Mouse (Mus musculus): ENCODE data around the gene Car9.

The Car9 gene

DNA sequence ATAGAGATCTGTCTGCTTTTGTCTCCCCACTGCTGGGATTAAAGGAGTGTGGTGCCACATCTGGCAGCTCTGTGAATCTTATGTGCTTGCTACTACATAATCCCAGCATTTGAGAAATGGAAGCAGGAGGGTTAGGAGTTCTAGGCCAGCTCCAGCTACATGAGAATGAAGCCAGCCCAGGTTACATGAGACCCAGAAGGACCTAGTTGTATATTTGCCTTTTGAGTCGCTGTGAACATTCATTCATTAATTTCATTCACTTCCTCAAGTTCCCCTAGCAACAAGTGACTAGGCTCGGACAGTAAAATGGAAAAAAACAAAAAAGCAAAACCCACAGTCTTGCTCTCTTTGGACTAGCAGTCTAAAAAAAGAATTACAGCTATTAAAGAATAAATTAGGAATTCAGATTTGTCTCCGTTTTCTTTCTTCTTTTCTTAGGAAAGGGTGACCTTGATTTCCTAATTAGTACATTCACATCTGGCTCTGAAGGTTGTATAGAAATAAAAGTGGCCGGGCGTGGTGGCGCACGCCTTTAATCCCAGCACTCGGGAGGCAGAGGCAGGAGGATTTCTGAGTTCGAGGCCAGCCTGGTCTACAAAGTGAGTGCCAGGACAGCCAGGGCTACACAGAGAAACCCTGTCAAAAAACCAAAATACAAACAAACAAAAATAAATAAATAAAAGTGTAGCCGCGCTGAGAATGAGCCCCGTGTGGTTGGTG, 14.5 kb upstream of the Car9 start:
- in situ Hi-C loops (cut with MboI; ENCODE audit: unreplicated experiment in 2 of 2) = no loop called here

- in situ Hi-C loops (cut with MboI; ENCODE audit: unreplicated experiment in 2 of 2) = no loop called here
Observed at GRCm38 (mm10) chr4:43492821-43493185, 14.0 kb upstream of the Car9 start, which contains the start of gene Ccdc107. Ccdc107 (plus strand) TSS chr4:43492900.

- in situ Hi-C loops (cut with MboI; ENCODE audit: unreplicated experiment in 2 of 2) = no loop called here
Observed at GRCm38 (mm10) chr4:43493186-43493845, 13.4 kb upstream of the Car9 start.

DNA sequence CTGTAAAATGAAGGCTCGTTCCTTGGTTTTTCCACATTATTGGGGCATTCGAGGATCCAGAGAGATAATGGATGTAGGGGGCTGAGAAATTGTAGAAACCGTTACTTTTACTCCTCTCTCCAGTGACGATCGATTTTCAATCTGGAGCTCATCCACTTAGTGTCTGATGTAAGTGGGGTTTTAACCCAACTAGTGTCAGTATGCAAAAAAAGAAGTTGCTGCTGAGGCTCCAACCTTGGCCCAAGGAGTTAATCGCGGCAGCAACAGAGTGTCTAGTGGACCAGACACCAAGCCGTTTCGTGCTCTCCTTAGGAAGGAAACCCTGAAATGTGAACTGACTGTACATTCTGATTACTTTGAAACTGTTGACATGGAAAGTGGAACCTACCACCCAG, 12.9 kb upstream of the Car9 start:
- in situ Hi-C loops (cut with MboI; ENCODE audit: unreplicated experiment in 2 of 2) = no loop called here

DNA sequence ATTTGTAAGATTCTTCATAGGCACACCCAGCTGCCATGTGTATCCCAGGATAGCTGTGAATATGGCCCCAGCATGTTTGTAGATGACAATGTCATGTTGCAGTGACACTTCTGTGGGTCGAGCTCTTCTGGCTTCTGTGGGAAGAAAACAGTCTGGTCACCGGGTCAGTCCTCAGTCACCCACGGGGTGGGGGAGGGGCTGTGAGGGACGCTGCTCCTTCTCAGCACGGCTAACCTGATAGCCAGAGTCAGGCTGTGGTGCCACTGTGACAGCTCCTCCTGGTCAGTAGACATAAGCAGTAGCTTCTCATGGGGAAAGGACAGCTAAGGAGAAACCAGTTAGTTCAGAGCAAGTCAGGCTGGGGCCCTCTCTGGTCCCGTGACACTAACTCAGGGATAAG, 10.2 kb upstream of the Car9 start:
- in situ Hi-C loops (cut with MboI; ENCODE audit: unreplicated experiment in 2 of 2) = no loop called here

GRCm38 (mm10) chr4:43497405-43497804, 9.4 kb upstream of the Car9 start:
- in situ Hi-C loops (cut with MboI; ENCODE audit: unreplicated experiment in 2 of 2) = no loop called here

DNA sequence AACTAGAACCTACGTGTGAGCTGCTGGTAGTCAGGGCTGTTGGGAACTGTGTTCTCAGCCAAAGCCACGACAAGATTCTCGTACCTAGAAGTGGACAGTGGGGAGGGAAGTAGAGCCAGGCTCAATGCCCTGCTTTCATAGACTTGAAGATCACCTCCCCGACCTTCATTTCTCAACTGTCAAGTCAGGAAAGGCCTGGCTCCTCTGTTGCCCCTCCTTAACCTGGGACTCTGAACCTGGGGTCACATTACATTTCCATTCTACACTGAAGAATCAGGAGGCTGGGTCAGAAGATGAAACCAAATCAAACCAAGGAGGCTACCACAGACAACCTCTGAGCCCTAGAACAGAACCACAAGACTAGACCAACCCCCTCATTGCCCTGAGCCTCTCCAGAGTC, 8.8 kb upstream of the Car9 start:
- in situ Hi-C loops (cut with MboI; ENCODE audit: unreplicated experiment in 2 of 2) = no loop called here

DNA sequence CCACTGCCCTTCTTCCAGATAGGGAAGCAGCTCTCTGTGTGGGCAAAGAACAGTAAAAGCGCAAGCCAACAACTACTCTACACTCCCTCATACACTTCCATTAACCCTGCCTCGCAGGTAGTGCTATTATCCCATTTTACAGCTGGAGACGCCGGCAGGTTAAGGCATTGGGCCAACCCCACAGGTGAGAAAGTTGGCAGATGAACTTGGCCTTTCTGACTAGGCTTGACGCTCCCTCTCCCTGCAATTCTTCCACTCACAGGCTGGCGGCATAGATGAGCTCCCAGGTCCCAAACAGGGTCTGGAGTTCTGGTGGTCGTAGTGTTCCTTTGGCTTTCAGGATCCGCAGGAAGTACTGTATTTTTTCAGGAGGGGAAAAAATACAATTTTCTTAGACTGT, 7.8 kb upstream of the Car9 start:
- in situ Hi-C loops (cut with MboI; ENCODE audit: unreplicated experiment in 2 of 2) = no loop called here

GRCm38 (mm10) chr4:43499407-43500333, 7.1 kb upstream of the Car9 start, which contains the start of gene Arhgef39:
Arhgef39 (minus strand) TSS chr4:43499695.
- in situ Hi-C loops (cut with MboI; ENCODE audit: unreplicated experiment in 2 of 2) = no loop called here

GRCm38 (mm10) chr4:43503041-43503440, 3.7 kb upstream of the Car9 start:
- in situ Hi-C loops (cut with MboI; ENCODE audit: unreplicated experiment in 2 of 2) = no loop called here

- in situ Hi-C loops (cut with MboI; ENCODE audit: unreplicated experiment in 2 of 2) = no loop called here
Observed at GRCm38 (mm10) chr4:43503506-43503905, 3.3 kb upstream of the Car9 start.

GRCm38 (mm10) chr4:43504269-43504668, 2.5 kb upstream of the Car9 start:
- in situ Hi-C loops (cut with MboI; ENCODE audit: unreplicated experiment in 2 of 2) = no loop called here

- in situ Hi-C loops (cut with MboI; ENCODE audit: unreplicated experiment in 2 of 2) = no loop called here
Observed at GRCm38 (mm10) chr4:43506074-43506473, 692 bp upstream of the Car9 start.

GRCm38 (mm10) chr4:43507938-43508665, 1.3 kb downstream of the Car9 start:
- in situ Hi-C loops (cut with MboI; ENCODE audit: unreplicated experiment in 2 of 2) = no loop called here

- in situ Hi-C loops (cut with MboI; ENCODE audit: unreplicated experiment in 2 of 2) = no loop called here
Observed at GRCm38 (mm10) chr4:43508666-43508997, 1.9 kb downstream of the Car9 start.

DNA sequence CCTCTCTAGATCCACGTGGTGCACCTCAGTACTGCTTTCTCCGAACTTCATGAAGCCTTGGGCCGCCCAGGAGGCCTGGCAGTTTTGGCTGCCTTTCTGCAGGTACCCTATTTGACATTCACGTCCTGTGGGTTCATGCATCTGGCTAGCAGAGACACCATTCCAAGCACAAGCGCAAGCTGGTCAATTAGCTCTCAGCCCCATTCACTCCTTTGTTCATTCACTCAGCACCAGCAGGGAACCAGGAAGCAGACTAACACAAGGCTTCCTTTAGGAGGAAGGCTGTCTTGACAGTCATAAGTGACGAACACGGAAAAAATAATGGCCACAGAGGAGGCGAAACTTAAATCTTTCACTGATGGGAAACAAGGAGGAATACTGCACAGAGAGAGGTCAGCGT, 2.3 kb downstream of the Car9 start:
- in situ Hi-C loops (cut with MboI; ENCODE audit: unreplicated experiment in 2 of 2) = no loop called here

DNA sequence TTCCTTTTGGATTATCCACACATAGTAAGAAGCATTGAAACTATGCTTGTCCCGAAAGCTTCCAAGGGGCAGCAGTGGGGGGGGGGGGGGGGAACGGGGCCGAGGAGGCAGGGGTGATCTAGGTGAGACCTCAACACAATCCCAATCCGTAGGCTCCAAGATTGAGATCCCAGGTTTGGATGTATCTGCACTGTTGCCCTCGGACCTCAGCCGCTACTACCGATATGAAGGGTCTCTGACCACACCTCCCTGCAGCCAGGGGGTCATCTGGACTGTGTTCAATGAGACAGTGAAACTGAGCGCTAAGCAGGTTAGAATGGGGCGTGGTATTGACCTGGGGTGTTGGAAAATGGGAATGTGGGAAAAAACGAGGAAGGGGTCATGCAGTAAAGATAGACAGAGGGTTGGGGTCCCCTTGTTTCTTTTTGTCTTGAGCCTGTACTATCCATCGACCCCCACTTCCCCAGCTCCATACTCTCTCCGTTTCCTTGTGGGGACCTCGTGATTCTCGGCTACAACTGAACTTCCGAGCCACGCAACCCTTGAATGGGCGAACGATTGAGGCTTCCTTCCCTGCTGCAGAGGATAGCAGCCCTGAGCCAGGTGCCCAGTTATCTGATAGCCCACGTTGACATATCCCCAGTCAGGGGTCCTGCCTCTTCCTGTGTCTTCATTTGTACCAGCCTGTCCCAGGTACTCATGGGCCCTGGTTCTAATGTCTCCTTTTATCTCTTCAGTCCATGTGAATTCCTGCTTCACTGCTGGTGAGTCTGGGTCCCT, 5.1 kb downstream of the Car9 start:
- in situ Hi-C loops (cut with MboI; ENCODE audit: unreplicated experiment in 2 of 2) = no loop called here

GRCm38 (mm10) chr4:43512653-43513052, 5.9 kb downstream of the Car9 start:
- in situ Hi-C loops (cut with MboI; ENCODE audit: unreplicated experiment in 2 of 2) = no loop called here

- in situ Hi-C loops (cut with MboI; ENCODE audit: unreplicated experiment in 2 of 2) = no loop called here
Observed at GRCm38 (mm10) chr4:43513300-43513699, 6.5 kb downstream of the Car9 start.

DNA sequence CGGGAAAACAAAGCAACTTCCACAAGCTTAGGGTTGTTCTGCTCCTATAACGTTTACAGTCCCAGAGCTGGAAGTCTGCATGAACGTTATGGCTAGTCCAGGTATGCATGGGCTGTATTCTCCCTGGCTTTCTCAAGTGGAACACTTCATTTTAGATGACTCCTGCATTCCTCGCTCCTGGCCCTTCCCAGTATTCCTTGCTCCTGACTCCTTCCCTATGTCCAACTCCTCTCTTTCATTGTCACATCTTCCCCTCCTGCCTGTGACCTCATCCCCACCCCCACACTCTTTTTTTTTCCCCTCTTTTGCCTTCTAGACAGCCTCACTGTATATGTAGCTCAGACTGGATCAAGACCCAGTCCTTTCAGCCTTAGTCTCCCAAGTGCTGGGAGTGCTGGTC, 7.0 kb downstream of the Car9 start:
- in situ Hi-C loops (cut with MboI; ENCODE audit: unreplicated experiment in 2 of 2) = no loop called here
